Mouse (Mus musculus): Measurements from ENCODE around the gene Cars. TPM values are rescaled to one million over a fixed set of nuclear protein-coding genes. Genes with fewer than 3 reads are reported as not detected.
"Not testable (repeated sequence)": the region's sequence is repeated elsewhere in the genome, so short reads cannot be mapped to it uniquely, and the experiment has no call there.

Cars gene
- total RNA-seq, 1 experiment from 2014 or later = 49.1 TPM

DNA sequence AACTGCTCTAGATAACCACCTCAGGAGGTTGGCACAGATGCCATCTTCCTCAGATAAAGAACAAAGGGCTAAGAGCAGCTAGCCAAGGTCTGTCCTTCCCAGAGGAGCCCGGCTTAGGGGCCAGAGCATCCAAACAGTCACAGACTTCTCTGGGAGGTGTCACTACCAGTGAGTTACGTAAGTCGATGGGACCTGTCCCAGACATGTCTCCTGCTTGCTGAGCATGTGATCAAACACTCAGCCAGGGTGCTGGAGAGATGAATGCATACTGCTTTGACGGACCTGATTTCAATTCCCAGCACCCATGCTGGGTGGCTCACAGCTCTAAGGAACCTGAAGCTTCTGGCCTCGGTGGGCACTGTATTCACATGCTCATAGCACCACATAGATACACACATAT lies 12.3 kb downstream of the Cars start:
- no peak for DNase-seq

DNA sequence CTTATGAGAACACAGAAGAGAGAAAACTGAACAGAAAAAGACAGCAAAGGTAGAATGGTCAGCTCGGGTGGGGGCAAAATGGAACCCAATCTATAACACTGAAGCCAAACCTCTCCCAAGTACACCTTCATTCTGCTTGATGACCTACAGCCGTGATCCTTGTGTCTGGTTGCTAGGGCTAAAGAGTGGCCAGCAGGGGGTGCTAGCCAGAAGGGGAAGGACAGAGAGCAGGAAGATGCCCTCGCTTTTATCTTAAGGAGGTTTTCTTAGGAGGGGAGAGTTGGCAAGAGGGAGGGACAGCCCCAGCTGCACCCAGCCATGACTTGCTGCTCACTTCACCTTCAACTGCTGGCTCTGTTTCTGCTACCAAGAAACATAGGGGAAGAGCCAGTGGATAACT lies 15.9 kb downstream of the Cars start:
- DNase-seq = peak; percentile 89

DNA sequence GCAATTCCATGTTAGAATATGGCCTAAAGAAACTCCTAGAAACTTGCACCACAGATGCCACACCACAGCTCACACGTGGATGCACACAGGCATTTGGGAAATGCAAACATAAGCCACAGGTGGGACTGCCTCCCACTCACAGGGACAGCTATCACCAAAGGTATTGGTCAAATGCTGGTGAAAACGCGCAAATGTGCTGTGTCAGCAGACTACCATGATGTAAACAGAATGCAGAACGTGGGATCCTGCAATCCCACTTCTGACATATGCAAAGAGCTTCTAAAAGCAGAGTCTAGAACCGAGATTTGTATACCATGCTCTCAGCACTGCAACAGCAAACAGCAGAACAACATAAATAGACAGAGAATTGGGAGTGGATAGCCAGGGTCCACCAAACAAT lies 16.9 kb downstream of the Cars start:
- no peak for DNase-seq

DNA sequence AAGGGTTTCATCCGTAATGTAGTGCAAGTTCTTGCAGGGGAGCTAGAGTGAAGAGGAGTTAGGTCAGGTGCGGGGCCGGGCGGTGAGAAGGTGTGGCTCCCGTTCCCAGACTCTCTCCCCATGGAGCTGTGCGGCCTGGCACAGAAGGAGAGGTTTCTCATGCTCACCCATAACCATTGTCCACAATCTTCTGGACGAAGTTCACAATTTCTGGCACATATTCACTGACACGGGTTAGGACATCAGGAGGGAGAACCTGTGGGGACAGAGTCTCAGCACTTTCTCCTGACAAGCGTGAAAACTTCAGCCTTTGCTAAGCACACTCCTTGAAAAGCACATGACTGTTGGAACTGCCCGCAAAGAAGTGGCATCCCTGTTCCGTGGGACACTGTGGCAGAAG lies 24.1 kb downstream of the Cars start:
- DNase-seq = no peak

DNA sequence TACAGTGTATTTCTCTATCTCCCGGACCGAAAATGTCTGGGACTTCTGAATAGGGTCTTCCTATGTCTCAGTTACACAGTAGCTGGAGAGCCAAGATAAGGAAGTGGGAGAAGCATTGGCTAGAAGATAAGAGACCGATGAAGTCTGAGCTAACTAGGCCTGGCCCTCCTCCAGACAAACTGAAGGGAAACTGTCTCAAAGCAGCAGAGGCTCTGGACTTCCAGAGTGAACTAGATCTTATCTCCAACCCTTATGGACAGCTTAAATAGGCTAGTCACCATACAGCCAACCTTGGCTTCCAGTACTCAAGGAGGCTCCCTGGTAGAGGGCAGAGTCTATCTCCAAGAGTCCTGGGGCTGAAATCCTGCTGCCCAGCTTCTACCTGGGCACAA lies 34.2 kb downstream of the Cars start:
- DNase-seq = no peak

DNA sequence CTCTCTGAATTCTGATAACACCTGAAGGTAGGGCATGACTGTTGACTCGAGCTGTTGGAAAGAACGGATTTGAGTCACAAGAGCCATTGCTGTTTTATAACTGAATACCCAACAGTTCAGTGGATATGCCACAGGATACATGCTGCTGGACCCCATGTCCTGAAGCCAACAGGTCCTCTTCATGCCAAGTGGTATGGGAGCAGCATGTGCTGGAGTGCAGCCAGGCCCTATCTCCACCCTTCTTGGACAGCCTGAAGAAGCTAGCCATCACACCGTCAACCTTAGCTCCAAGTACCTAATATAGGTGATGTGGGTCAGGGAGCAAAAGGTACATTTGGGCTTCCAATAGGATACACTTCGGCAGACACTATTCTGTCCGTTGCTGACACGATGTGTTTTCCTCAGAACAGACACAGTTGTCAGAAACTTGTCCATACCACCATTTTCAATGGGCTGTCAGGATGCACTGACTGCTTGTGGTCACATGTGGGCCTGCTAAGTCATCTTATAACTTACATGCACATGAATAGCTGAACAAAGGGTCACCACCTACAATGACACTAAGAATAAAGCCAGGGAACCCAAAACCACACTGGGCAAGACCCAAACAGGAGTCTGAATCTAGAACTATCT lies 34.8 kb downstream of the Cars start:
- no peak for DNase-seq

DNA sequence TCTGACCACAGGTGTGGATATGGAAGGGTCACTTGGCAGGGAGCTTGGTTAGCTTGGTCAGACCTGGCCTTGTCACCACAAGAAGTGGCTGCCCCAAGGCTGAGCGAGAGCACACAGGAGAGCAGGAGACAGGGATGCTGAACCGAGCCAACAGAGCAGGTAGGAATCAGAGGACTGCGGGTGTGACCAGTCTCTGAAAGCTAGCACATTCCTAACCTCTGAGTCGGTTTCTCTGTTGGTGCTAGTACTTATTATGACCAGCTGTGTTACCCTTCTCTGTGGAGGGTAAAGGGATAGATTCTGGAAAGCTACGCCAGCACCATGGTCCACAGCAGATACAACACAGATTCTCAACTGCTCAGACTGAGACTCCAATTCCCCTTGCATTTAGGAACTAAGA lies 36.1 kb downstream of the Cars start:
- no peak for DNase-seq

DNA sequence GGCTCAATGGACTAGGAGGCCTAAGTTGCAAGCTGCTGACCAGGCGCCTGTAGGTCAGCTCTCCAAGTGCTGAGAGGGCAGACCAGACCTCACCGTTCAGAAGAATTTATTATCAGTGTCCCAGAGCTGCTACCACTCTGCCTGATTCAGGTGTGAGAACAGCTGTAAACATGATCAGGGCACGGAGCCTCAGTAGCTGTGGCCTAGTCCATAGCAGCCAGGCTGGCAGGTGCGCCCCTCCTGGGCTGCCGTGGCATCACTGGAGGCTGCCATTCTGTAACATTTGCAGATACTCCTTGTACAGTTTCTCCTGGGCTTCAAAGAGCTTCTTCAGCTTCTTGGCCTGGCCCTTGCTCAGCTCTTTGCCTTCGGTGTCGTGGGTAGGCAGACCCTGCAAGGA lies 42.3 kb downstream of the Cars start:
- no peak for DNase-seq

DNA sequence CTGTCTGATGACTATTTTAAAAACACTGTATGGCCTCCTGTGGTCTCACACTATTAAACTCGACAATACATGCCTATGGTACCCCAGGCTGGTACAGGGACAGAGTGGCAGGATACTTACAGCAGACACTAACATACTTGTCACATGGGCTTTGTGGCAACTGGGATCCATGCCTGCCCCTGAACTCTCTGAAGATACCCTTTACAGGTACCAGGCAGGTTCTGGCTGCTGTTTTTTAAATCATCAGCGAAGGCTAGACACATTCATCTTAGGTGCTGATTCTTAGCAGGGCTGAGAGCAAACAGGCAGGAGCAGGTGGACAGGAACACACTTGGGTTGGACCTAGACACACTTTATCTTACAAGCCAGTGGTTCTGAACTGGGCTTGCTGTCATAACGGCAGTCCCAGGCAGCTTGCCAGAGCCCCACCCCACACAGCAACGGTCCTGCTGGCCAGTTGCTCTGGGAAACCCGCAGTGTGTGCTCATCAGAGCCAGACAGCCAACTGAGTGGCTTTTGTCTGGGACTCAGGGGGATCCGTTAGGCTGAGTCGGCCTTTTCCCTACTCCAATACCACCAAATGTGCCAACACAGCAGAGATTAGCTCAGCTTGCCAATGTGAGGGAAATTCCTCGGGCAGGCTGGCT lies 42.8 kb downstream of the Cars start:
- DNase-seq = peak; percentile 77

DNA sequence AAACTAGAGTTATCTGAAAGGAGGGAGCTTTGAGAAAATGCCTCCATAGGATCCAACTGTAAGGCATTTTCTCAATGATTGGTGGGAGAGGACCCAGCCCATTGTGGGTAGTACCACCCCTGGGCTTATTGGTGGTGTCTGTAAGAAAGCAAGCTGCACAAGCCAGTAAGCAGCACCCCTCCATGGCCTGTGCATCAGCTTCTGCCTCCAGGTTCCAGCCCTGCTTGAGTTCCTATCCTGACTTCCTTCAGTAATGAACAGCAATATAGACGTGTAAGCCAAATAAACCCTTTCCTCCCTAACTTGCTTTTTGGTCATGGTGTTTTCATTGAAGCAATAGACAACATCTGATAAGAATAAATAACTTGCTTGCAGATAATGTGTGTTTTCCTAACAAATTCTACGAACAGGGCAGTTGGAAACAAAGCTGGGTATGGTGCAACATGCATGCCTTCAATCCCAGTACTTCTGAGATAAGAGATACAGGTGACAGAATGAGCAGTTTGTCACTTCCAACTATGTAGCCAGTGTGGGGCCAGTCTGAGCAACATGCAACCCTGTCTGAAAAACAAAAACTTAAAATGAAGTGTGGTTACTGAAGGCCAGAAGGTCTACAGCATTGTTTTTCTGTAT lies 50.2 kb downstream of the Cars start:
- no peak for DNase-seq

DNA sequence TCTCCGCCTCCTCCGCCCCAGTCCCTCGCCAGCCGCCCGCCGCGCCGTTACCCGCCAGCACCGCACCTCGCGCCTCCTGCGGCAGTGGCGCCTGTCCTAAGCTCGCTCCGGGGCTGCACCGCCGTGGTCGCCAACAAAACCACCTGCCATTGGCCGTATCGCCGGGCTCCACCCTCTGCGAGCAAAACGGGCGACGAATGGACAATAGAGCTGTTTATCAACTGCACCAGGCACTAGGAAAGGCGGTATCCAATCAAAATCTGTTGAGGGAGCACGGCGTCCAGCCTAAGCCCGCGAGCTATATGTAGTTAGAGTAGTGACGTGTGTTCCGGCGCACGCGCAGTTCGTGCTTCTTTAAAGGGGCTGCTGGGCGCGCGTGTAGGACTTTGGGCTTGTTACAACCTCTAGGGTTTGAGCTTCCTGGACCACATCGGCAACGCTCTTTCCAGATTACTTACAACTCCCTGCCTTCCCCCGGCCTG lies 50.9 kb downstream of the Cars start, which contains the start of gene Nap1l4:
Nap1l4 (minus strand) TSS at position 131 of the 482 bp plus-strand sequence.
- DNase-seq = peak; percentile 98

DNA sequence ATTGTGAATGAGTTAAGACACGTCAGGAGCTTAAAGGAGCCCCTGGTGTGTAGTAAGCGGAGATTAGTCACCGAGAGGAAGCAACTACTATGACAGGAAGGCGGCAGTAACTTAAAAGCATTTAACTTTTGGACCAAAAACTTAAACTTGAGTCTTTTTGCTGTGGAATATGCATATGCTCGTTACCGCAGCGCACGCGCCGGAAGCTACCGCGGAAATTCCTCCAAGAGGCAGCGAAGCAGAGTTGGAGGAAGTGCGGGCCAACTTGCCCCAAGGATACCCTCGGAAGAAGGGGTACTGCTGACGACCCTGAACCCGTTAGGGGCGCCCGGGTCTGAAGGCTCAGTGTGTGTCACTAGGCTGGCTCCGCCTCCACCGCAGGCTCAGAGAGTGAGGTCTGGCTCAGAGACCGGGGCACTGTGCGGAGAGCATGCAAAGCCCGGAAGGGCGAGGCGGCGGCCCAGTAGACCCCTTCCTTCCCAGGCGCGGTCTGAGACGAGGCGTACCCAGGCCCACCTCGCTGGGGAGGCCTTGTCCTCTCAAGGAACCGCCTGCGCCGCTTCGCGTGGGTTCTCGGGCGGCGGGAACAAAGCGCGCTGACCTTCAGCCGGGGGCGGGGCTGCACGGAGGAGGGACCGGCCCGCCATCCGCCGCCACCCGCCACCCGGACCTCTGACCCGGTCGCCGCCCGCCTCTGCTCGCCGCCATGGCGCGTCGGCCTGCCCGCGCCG lies 51.5 kb downstream of the Cars start:
- peak; percentile 90 for DNase-seq

DNA sequence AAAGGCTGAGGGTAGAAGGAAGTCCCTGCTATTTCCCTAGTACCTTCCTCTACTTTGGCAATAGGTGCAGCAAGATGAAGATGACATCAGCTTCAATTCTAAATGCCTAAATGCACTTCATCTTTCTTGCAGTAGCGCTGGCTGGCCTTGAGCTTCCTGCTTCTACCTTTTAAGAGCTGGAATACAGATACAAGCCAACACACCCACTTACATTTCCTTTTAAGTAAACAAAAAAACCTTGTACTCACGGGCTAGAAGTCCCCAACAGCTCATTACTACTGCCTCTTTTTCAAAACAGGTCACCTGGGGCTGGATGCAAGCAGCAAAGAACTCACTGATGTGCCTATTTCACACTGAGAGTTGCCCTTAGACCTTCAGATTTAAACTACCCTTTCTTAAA lies 53.3 kb downstream of the Cars start:
- DNase-seq = no peak

DNA sequence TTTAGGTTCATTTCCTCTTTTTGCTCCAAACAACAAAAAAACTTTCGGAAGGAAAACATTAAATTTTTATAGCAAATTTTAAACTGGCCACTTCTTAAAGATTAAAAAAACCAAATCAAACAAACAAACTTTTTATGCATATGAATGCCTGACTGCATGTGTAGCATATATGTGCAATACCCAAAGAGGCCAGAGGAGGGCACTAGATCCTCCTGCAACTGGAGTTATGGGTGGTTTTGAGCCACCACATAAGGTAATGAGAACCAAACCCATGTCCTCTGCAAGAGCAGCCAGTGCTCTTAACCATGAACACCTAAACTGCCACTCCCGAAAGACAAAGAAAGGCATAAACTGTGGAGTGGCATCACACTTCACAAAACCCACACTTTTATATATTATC lies 55.5 kb downstream of the Cars start:
- DNase-seq = peak; percentile 51

DNA sequence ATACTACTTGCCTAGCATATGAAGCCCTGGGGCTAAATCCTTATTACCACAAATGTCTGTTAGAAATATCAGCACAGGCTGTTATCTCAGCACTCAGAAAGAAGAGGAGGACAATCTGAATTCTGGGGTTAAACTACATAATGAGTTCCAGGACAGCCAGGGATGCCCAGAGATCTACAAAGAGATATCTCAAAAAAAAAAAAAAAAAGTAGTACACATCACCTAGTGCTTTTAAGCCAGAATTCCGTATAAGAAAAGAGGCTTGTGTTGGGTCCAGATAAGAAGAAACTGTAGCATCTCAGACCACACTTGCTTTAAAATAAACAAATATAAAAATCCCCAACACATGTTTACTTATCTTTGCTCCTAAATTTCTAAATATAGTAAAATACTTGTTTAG lies 61.2 kb downstream of the Cars start:
- no peak for DNase-seq

DNA sequence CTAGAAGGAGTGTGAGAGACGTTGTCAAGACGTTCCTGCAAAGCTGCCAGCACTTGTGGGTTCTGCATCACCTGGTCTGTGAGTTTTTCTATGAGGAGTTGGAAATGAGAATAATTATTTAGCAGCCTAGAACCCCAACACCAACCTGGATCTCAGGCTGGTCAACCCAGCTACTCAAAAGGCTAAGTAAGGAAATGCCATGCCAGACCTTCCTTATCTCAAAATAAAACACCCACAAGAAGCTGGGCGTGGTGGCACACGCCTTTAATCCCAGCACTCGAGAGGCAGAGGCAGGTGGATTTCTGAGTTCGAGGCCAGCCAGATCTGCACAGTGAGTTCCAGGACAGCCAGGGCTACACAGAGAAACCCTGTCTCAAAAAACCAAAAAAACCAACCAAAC lies 61.7 kb downstream of the Cars start:
- not testable (repeated sequence) for DNase-seq

DNA sequence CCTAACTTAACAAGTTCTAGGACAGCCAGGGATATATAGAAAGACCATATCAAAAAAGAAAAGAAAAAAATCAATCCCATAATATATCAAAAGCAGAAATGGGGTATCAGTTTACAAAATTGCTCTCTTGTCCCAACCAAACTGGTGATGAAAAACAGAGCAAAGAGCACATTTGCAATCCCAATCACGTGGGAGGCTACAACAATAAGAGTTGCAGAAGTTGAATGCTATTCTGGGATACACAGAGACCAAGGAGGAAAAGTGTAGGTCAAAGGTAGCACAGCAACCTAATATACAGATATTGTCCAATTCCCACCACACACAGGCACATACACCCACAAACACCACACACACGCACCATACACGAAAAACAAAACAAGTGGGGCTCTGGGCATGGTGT lies 63.6 kb downstream of the Cars start:
- DNase-seq = no peak

DNA sequence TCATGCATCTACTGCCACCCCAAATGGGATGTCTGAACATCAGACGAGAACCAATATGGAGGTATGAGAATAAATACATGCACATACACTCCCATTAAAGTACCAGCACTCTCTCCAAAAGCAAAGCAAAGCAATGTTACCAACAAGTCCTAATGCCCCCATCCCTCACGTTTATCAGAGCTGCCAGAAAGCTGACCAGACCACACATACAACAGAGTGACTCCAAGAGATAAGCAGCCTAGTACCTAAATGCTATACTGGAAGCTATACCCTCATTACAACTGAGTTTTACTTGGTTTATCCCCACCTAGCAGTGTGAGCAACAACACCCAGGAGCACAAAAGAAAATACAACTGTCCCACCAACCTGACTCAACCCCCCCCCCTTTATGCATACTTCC lies 66.6 kb downstream of the Cars start:
- DNase-seq = no peak

DNA sequence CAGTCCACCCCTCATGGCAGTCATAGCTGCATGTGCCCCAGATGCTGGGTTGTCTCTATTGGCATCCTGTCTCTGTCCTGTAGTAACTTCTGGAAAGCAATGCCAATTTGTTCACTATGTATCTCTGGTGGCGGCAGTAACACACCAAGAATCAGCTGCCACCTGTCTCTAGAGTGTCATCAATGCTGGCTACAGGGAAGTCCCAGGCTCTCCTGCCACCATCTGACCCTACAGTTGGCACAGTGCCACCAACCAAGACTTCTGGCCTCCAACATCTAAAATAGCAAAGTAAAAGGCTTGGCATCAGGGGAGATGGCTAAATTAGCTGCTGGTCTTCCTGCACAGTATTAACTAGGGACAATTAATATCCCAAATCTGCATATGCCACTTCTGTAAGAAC lies 67.5 kb downstream of the Cars start:
- DNase-seq = no peak

DNA sequence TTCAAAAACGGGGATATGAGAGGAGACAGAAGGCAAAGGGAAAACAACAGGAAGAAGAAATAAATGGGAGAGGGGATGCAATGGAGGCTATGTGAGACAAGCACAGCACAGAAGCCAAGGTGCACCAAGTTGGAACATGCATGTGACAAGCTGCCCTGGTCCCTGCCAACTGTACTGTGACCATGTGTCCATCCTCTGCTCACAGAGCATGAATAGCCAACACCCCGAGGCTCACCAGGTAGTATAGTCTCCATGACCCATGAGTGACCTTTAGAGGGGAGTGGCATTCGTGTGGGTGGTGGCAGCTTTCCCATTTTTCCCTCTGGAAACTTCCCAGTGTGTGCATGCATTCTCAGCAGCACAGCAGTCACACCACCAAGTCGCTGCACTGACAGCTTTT lies 80.6 kb downstream of the Cars start:
- no peak for DNase-seq

DNA sequence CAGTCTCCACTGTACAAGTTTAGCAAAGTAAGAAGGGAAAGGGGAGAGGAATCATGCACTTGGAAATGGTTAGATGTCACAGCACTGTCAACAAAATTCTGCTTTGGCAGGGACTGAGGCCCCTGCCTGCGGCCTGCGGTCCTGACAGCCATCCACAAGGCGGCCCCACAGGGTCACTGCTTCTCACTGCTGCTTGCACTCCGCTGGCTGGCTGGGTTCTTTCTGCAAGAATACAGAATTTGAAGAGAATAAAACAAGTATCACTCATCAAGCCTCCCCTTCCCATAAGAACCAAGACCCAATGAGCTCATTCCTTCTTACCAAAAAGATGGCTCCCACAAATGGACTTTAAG lies 85.5 kb downstream of the Cars start:
- DNase-seq = no peak

DNA sequence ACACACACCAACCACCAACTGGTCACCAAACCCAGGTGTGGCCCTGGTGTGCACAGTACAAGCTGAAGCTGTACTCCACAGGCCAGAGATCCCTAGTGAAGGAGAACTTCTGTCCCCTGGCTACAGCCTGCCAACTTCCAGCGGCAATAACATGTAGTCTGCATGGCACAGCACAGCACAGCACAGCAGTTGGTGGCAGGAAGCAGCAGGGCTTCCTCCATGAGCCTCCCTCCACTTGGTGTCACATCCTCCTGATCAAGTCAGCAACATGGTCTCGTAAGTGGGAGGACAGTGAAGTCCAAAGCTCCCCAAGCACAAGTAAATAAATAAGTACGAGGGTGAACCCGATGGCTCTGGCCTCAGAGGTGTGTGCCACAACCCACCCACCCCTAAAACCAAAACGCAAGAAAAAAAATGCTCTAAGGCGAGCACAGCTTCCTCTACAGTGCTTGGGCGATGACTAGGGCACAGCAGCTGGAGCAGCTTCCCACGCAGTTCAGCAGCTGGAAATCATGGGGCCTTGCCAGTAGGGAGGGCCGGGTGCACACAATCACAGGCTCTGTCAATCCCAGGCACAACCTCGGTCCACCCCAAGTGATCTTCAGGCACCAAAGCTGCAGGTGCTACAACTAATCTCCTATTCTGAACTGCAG lies 86.0 kb downstream of the Cars start:
- no peak for DNase-seq

DNA sequence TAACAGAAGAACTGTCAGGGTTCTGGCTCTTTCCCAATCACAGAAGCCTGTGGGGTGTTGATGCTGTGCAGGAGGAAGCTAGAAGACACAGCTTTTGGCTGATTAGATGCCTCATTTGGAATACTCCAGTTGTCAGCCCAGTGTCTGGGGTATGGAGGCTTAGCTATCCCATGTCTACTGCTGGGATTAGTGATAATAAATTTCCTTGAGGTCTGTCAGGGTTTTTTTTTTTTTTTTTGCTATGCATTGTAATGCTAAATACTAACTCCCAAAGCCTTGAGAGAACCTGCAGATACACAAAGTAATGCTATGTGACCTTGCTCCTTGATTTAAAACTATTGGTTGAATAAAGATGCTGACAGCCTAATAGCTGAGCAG lies 88.6 kb downstream of the Cars start:
- no peak for DNase-seq
